Mouse (Mus musculus) heart, adult 2 months (tissue): ENCODE data around the gene Dhx58.

ENCODE experiments used
- CTCF ChIP-seq: fragments of 200-600 bp; IDR thresholded peaks from 2 replicates; pipeline ENCODE4 v1.8.1; 2022; ENCODE audit warnings: antibody characterized with exemption, mild to moderate bottlenecking, moderate library complexity
- EP300 ChIP-seq: fragments of 200-500 bp; IDR thresholded peaks from 2 replicates; pipeline ENCODE4 v1.6.1; 2011; ENCODE audit warnings: low read depth, low read length, control low read depth; ENCODE audit not compliant: insufficient read depth
- POLR2A ChIP-seq: fragments of 200-500 bp; IDR thresholded peaks from 2 replicates; pipeline ENCODE4 v1.6.1; 2011; ENCODE audit warnings: mild to moderate bottlenecking, low read depth, low read length, control low read depth; ENCODE audit not compliant: insufficient read depth

DNA sequence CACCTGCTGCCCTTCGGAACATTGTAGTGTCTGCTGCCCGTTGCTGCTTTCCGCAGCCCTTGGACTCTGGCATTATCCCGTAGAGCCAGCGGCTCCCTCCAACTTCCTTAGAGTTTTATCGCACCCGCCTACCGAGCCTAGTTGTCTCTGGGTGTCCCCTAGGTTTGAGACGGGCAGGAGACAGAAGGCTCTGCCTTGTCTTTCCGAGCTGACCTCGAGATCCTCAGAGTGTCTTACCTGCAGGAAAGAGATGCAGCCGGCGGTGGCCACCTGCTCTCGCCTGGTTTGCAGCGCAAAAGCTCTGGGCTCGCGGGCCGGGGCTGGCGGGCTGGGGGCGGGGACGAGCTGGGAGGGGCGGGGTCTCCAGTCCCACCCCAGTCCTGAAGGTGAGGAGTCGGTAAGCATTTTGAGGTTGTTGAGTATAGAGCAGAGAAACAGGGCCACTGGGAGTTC, 11.9 kb downstream of the Dhx58 start, which contains the start of gene Zfp385c:
- no peak for TF ChIP-seq CTCF
- TF ChIP-seq POLR2A = no peak
- TF ChIP-seq EP300 = no peak
